Mouse (Mus musculus) hindbrain, embryonic 10.5 days (tissue): Measurements from ENCODE around the gene Cflar. TPM values are rescaled to one million over a fixed set of nuclear protein-coding genes. Genes with fewer than 3 reads are reported as not detected.

ENCODE experiments used
- DNase-seq: peaks from one replicate; pipeline ENCODE4 v3.0.0-alpha.2; 2017; ENCODE audit warnings: low spot score
- H3K27ac ChIP-seq: fragments of 300-500 bp; sonication (generic); 2 replicates; pipeline ENCODE4 v1.5.1; 2016; ENCODE audit warnings: mild to moderate bottlenecking, moderate library complexity
- H3K27me3 ChIP-seq: fragments of 300-500 bp; sonication (generic); 2 replicates; pipeline ENCODE4 v1.6.1; 2016; ENCODE audit warnings: mild to moderate bottlenecking; ENCODE audit not compliant: poor library complexity, insufficient read depth, severe bottlenecking
- H3K36me3 ChIP-seq: fragments of 300-500 bp; sonication (generic); 2 replicates; pipeline ENCODE4 v1.6.1; 2016; ENCODE audit warnings: mild to moderate bottlenecking, moderate library complexity
- H3K4me1 ChIP-seq: fragments of 300-500 bp; sonication (generic); replicated peaks from 2 replicates; pipeline ENCODE4 v1.6.1; 2016; ENCODE audit warnings: mild to moderate bottlenecking
- H3K4me3 ChIP-seq: fragments of 300-500 bp; sonication (generic); 2 replicates; pipeline ENCODE4 v1.5.1; 2016; ENCODE audit warnings: mild to moderate bottlenecking, moderate library complexity
- H3K9me3 ChIP-seq: fragments of 300-500 bp; sonication (generic); 2 replicates; pipeline ENCODE4 v1.6.1; 2016; ENCODE audit warnings: mild to moderate bottlenecking, moderate library complexity
- WGBS: fragments of 180-500 bp; shearing (Covaris S2); methylation state at CpG from one replicate; pipeline ENCODE4 v1.1.7; 2016; 5-methylcytosine and 5-hydroxymethylcytosine counted together
- polyA plus RNA-seq: library from polyadenylated mRNA; unstranded; fragments of >200 nt; fragmentation: Nextera tagmentation; extraction: Ambion mirVana; gene quantifications from 2 replicates; pipeline ENCODE4 v1.2.1, GENCODE M21; 2016

The Cflar gene
- polyA plus RNA-seq, 1 experiment from 2014 or later: 26.6 TPM

- Histone ChIP-seq H3K4me1 (peaks cover 8% of the 10 kb centered on the region; the same call in 1 of the 2 replicates), H3K27me3 (no peaks in the 10 kb centered on the region), H3K4me3 (no peak overlapping the region), H3K27ac (no peak overlapping the region), H3K9me3 (no peaks in the 10 kb centered on the region), H3K36me3 (peaks cover 41% of the 10 kb centered on the region)
- no peak for DNase-seq
- WGBS: 89% methylated on average over 5 of the region's 5 CpGs
These were observed 14.5 kb downstream of the Cflar start for GRCm38 (mm10) chr1:58725767-58726166.

- no peaks in the 10 kb centered on the region for H3K27me3 ChIP-seq
- H3K36me3 ChIP-seq: peaks cover 52% of the 10 kb centered on the region
- WGBS: 84% methylated on average over 1 of the region's 1 CpGs
- no peak overlapping the region for H3K27ac ChIP-seq
- DNase-seq: no peak
- H3K4me3 ChIP-seq: no peak overlapping the region
- H3K4me1 ChIP-seq: peaks cover 8% of the 10 kb centered on the region; the same call in 1 of the 2 replicates
- no peaks in the 10 kb centered on the region for H3K9me3 ChIP-seq
These were observed 15.9 kb downstream of the Cflar start for GRCm38 (mm10) chr1:58727019-58727746.

- WGBS: 93% methylated on average over 10 of the region's 10 CpGs
- H3K4me3 ChIP-seq: no peak overlapping the region
- no peaks in the 10 kb centered on the region for H3K9me3 ChIP-seq
- no peak overlapping the region for H3K27ac ChIP-seq
- H3K27me3 ChIP-seq: no peaks in the 10 kb centered on the region
- peaks cover 8% of the 10 kb centered on the region; the same call in 1 of the 2 replicates for H3K4me1 ChIP-seq
- DNase-seq: no peak
- H3K36me3 ChIP-seq: peaks cover 52% of the 10 kb centered on the region
These were observed 16.7 kb downstream of the Cflar start for GRCm38 (mm10) chr1:58727747-58728589.

- Histone ChIP-seq H3K9me3 (no peaks in the 10 kb centered on the region), H3K36me3 (peaks cover 57% of the 10 kb centered on the region), H3K4me3 (no peak overlapping the region), H3K4me1 (peaks cover 3% of the 10 kb centered on the region; the same call in 1 of the 2 replicates), H3K27ac (no peak overlapping the region), H3K27me3 (no peaks in the 10 kb centered on the region)
- 90% methylated on average over 3 of the region's 3 CpGs for WGBS
- DNase-seq: no peak
These were observed 17.2 kb downstream of the Cflar start for GRCm38 (mm10) chr1:58728590-58728868.

- no peak overlapping the region for H3K27ac ChIP-seq
- WGBS: 91% methylated on average over 2 of the region's 2 CpGs
- no peaks in the 10 kb centered on the region for H3K9me3 ChIP-seq
- DNase-seq: no peak
- no peaks in the 10 kb centered on the region for H3K27me3 ChIP-seq
- H3K4me3 ChIP-seq: no peak overlapping the region
- H3K36me3 ChIP-seq: peaks cover 79% of the 10 kb centered on the region
- H3K4me1 ChIP-seq: no peaks in the 10 kb centered on the region
These were observed 22.3 kb downstream of the Cflar start for GRCm38 (mm10) chr1:58733636-58734035.

- Histone ChIP-seq H3K4me1 (no peaks in the 10 kb centered on the region), H3K9me3 (no peaks in the 10 kb centered on the region), H3K27me3 (no peaks in the 10 kb centered on the region), H3K4me3 (no peak overlapping the region), H3K27ac (no peak overlapping the region), H3K36me3 (peaks cover 76% of the 10 kb centered on the region)
- 95% methylated on average over 11 of the region's 11 CpGs for WGBS
- no peak for DNase-seq
These were observed 23.0 kb downstream of the Cflar start for GRCm38 (mm10) chr1:58734043-58734920.

- Histone ChIP-seq H3K9me3 (no peaks in the 10 kb centered on the region), H3K27ac (no peak overlapping the region), H3K36me3 (peaks cover 78% of the 10 kb centered on the region), H3K27me3 (no peaks in the 10 kb centered on the region), H3K4me3 (no peak overlapping the region), H3K4me1 (no peaks in the 10 kb centered on the region)
- 95% methylated on average over 7 of the region's 7 CpGs for WGBS
- no peak for DNase-seq
These were observed 24.7 kb downstream of the Cflar start for GRCm38 (mm10) chr1:58735962-58736361.

GRCm38 (mm10) chr1:58736968-58737367 lies 25.7 kb downstream of the Cflar start:
- WGBS: 95% methylated on average over 22 of the region's 22 CpGs
- no peaks in the 10 kb centered on the region for H3K4me1 ChIP-seq
- H3K4me3 ChIP-seq: no peak overlapping the region
- no peaks in the 10 kb centered on the region for H3K9me3 ChIP-seq
- no peak overlapping the region for H3K27ac ChIP-seq
- no peaks in the 10 kb centered on the region for H3K27me3 ChIP-seq
- H3K36me3 ChIP-seq: peaks cover 80% of the 10 kb centered on the region
- no peak for DNase-seq

- Histone ChIP-seq H3K36me3 (peaks cover 90% of the 10 kb centered on the region), H3K27ac (no peak overlapping the region), H3K27me3 (no peaks in the 10 kb centered on the region), H3K4me3 (no peak overlapping the region), H3K9me3 (no peaks in the 10 kb centered on the region), H3K4me1 (no peaks in the 10 kb centered on the region)
- WGBS: 94% methylated on average over 7 of the region's 7 CpGs
- DNase-seq: no peak
These were observed 28.2 kb downstream of the Cflar start for GRCm38 (mm10) chr1:58739529-58739928.

GRCm38 (mm10) chr1:58742571-58743021 lies 31.3 kb downstream of the Cflar start:
- H3K36me3 ChIP-seq: peaks cover 91% of the 10 kb centered on the region
- H3K27ac ChIP-seq: no peak overlapping the region
- 89% methylated on average over 5 of the region's 5 CpGs for WGBS
- H3K9me3 ChIP-seq: no peaks in the 10 kb centered on the region
- H3K4me3 ChIP-seq: no peak overlapping the region
- H3K4me1 ChIP-seq: no peaks in the 10 kb centered on the region
- H3K27me3 ChIP-seq: no peaks in the 10 kb centered on the region
- DNase-seq: no peak

- no peak for DNase-seq
- Histone ChIP-seq H3K36me3 (peaks cover 93% of the 10 kb centered on the region), H3K9me3 (no peaks in the 10 kb centered on the region), H3K4me1 (no peaks in the 10 kb centered on the region), H3K27ac (no peak overlapping the region), H3K4me3 (no peak overlapping the region), H3K27me3 (no peaks in the 10 kb centered on the region)
- WGBS: 93% methylated on average over 6 of the region's 6 CpGs
These were observed 31.9 kb downstream of the Cflar start for GRCm38 (mm10) chr1:58743252-58743651.

GRCm38 (mm10) chr1:58744645-58745044 lies 33.3 kb downstream of the Cflar start:
- H3K27me3 ChIP-seq: no peaks in the 10 kb centered on the region
- H3K9me3 ChIP-seq: no peaks in the 10 kb centered on the region
- H3K27ac ChIP-seq: no peak overlapping the region
- 92% methylated on average over 7 of the region's 7 CpGs for WGBS
- no peak for DNase-seq
- H3K4me1 ChIP-seq: no peaks in the 10 kb centered on the region
- H3K4me3 ChIP-seq: no peak overlapping the region
- H3K36me3 ChIP-seq: peaks cover 99% of the 10 kb centered on the region
